Mouse (Mus musculus): ENCODE results near the gene Dip2b.

Gene Dip2b

GRCm38 (mm10) chr15:100084882-100085281, 46.4 kb downstream of the Dip2b start:
- no peak for DNase-seq (ENCODE audit: low spot score)

GRCm38 (mm10) chr15:100088021-100088420, 49.6 kb downstream of the Dip2b start:
- DNase-seq (ENCODE audit: low spot score) = no peak

- no peak for DNase-seq (ENCODE audit: low spot score)
Measured at GRCm38 (mm10) chr15:100089645-100090053, 51.2 kb downstream of the Dip2b start.

GRCm38 (mm10) chr15:100091818-100092217, 53.4 kb downstream of the Dip2b start:
- DNase-seq (ENCODE audit: low spot score) = no peak

GRCm38 (mm10) chr15:100092258-100092657, 53.8 kb downstream of the Dip2b start:
- no peak for DNase-seq (ENCODE audit: low spot score)

GRCm38 (mm10) chr15:100096587-100097428, 58.3 kb downstream of the Dip2b start:
- DNase-seq (ENCODE audit: low spot score) = no peak

GRCm38 (mm10) chr15:100100336-100100735, 61.9 kb downstream of the Dip2b start:
- DNase-seq (ENCODE audit: low spot score) = no peak

- no peak for DNase-seq (ENCODE audit: low spot score)
Measured at GRCm38 (mm10) chr15:100101206-100101605, 62.7 kb downstream of the Dip2b start.

GRCm38 (mm10) chr15:100104126-100104525, 65.7 kb downstream of the Dip2b start:
- DNase-seq (ENCODE audit: low spot score) = no peak

- no peak for DNase-seq (ENCODE audit: low spot score)
Measured at GRCm38 (mm10) chr15:100108071-100108782, 69.8 kb downstream of the Dip2b start.

GRCm38 (mm10) chr15:100109916-100110315, 71.5 kb downstream of the Dip2b start:
- DNase-seq (ENCODE audit: low spot score) = no peak

- no peak for DNase-seq (ENCODE audit: low spot score)
Measured at GRCm38 (mm10) chr15:100111891-100112290, 73.4 kb downstream of the Dip2b start.

- DNase-seq (ENCODE audit: low spot score) = no peak
Measured at GRCm38 (mm10) chr15:100112309-100112966, 74.0 kb downstream of the Dip2b start.

- no peak for DNase-seq (ENCODE audit: low spot score)
Measured at GRCm38 (mm10) chr15:100113343-100114275, 75.1 kb downstream of the Dip2b start.

- no peak for DNase-seq (ENCODE audit: low spot score)
Measured at GRCm38 (mm10) chr15:100115416-100115815, 77.0 kb downstream of the Dip2b start.

GRCm38 (mm10) chr15:100116325-100116724, 77.9 kb downstream of the Dip2b start:
- DNase-seq (ENCODE audit: low spot score) = no peak

GRCm38 (mm10) chr15:100119225-100119788, 80.8 kb downstream of the Dip2b start:
- DNase-seq (ENCODE audit: low spot score) = no peak

GRCm38 (mm10) chr15:100121437-100121836, 83.0 kb downstream of the Dip2b start:
- DNase-seq (ENCODE audit: low spot score) = no peak

GRCm38 (mm10) chr15:100123867-100124266, 85.4 kb downstream of the Dip2b start:
- DNase-seq (ENCODE audit: low spot score) = no peak

- no peak for DNase-seq (ENCODE audit: low spot score)
Measured at GRCm38 (mm10) chr15:100125245-100125644, 86.8 kb downstream of the Dip2b start.

GRCm38 (mm10) chr15:100126456-100127107, 88.1 kb downstream of the Dip2b start:
- peak; percentile 55 for DNase-seq (ENCODE audit: low spot score)

Data from ovary, adult 18-20 months (tissue).